Mouse (Mus musculus) limb, embryonic 10.5 days (tissue): ENCODE data around the gene Klb. TPM values are rescaled to one million over a fixed set of nuclear protein-coding genes. Genes with fewer than 3 reads are reported as not detected.

ENCODE experiments used
- DNase-seq: peaks from one replicate; pipeline ENCODE4 v3.0.0-alpha.2; 2017; ENCODE audit warnings: low spot score
- H3K27ac ChIP-seq: fragments of 300-500 bp; sonication (generic); 2 replicates; pipeline ENCODE4 v1.5.1; 2016; ENCODE audit warnings: mild to moderate bottlenecking
- H3K27me3 ChIP-seq: fragments of 300-500 bp; sonication (generic); 2 replicates; pipeline ENCODE4 v1.6.1; 2016; ENCODE audit warnings: low read depth, mild to moderate bottlenecking; ENCODE audit not compliant: poor library complexity, severe bottlenecking
- H3K36me3 ChIP-seq: fragments of 300-500 bp; sonication (generic); 2 replicates; pipeline ENCODE4 v1.6.1; 2016; ENCODE audit warnings: mild to moderate bottlenecking, moderate library complexity
- H3K4me1 ChIP-seq: fragments of 300-500 bp; sonication (generic); 2 replicates; pipeline ENCODE4 v1.6.1; 2016
- H3K4me3 ChIP-seq: fragments of 300-500 bp; sonication (generic); 2 replicates; pipeline ENCODE4 v1.5.1; 2016; ENCODE audit warnings: mild to moderate bottlenecking, moderate library complexity
- H3K9me3 ChIP-seq: fragments of 300-500 bp; sonication (generic); replicated peaks from 2 replicates; pipeline ENCODE4 v1.6.1; 2016; ENCODE audit warnings: mild to moderate bottlenecking
- WGBS: fragments of 180-500 bp; shearing (Covaris S2); methylation state at CpG from one replicate; pipeline ENCODE4 v1.1.7; 2016; 5-methylcytosine and 5-hydroxymethylcytosine counted together
- polyA plus RNA-seq: library from polyadenylated mRNA; unstranded; fragments of >200 nt; fragmentation: Nextera tagmentation; extraction: Ambion mirVana; gene quantifications from 2 replicates; pipeline ENCODE4 v1.2.1, GENCODE M21; 2016

Gene Klb
- polyA plus RNA-seq, 1 experiment from 2014 or later = 0.08 TPM

DNA sequence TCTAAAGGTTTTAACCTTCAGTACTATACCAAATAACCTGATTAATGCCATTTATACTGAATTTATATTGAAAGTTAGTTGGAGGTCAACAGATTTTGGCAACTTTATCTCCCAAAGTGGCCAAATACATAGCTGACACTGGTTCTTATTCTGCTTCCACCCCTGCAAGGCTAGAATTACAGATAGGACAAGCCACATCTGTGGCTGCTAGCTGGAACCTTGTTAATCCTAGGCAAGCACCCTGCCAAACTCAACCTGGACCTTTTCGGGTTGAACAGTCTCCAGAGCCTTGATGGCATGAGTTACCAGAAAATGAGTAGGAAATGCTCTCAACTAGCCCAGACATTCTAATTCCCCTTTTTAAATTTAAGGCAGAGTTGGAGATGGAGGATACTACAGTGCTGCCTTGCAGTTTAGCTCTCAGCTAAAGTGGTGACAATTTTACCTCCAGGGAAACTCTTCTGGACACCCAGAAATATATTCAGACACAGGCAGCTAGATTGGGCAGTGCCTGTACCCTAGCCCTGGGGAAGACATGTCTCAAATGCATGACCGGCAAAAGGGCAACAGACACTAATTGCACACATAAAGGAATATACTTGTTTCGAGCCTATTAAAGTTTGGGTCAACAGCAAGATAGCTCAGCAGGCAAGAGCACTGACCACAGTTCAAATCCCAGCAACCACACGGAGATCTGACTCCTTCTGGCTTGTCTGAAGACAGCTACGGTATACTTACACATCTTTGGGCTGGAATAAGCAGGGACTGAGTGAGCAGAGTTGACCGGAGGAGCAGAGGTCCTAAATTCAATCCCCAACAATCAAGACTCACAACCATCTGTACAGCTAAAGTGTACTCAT is 39.1 kb downstream of the Klb start:
- WGBS = 77% methylated on average over 6 of the region's 6 CpGs
- Histone ChIP-seq H3K36me3 (peaks cover 39% of the 10 kb centered on the region), H3K4me1 (peaks cover 16% of the 10 kb centered on the region; the same call in 1 of the 2 replicates), H3K27me3 (no peaks in the 10 kb centered on the region), H3K4me3 (0 out of 2 replicates have a peak overlapping the region, but pooled peaks have one; percentile 6), H3K9me3 (no peaks in the 10 kb centered on the region), H3K27ac (no peak overlapping the region)
- no peak for DNase-seq

DNA sequence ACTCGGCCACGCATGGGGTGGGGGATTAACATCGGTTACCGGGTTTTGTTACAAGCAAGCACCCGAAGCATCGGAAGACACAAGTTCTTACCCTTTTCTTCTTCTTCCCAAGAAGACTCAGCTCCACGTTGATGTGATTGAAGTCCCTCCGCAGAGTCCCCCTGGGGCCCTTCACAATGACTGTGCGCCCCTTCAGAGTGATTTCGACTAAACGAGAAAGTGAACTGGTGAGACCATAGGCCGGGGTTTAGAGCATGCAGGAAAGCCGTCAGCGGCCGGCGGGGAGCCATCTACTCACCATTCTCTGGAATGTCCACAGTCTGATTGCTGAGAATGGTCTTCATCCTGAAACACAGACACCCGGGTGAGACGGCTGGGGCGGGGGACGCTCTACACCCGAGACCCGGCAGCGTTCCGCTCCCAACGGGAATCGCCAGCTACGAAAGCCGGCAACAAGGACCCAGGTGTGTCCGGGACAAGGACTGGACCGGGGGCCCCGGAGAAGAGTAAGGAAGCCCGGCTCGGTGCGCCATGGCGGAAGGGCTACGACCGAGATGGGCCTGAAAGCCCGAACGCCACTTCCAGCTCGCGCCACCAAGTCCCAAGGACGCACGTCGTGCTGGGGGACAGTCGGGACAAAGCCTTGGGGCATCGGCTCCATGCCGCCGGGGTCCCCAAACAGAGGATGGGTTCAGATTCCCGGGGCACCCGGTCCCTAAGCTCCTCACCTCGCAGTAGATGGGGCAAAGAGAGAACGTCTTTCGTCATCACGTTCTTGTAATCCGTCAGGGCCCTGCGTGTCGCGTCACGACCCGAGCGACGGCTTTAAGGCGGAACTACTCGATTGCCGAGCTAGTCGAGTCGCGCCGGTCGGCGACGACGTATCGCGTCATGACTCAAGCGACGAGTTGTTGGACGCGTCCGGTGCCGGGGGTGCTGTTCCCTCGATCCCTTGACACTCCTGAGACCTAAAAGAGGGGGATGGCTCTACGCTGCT is 42.8 kb downstream of the Klb start, which contains the start of the genes Rpl9 and Lias:
TSS of gene Rpl9 (minus strand) at position 797 of the 997 bp plus-strand sequence.
TSS of gene Lias (plus strand) at position 850 of the 997 bp plus-strand sequence.
- Histone ChIP-seq H3K4me3 (peak within 1 kb of the TSS; percentile 94), H3K27ac (peak within 1 kb of the TSS; percentile 99), H3K27me3 (no peaks in the 10 kb centered on the region), H3K36me3 (peaks cover 61% of the 10 kb centered on the region), H3K4me1 (peaks cover 16% of the 10 kb centered on the region; the same call in 1 of the 2 replicates), H3K9me3 (no peaks in the 10 kb centered on the region)
- DNase-seq = peak; percentile 98
- WGBS = under 1% methylated on average over 83 of the region's 83 CpGs

DNA sequence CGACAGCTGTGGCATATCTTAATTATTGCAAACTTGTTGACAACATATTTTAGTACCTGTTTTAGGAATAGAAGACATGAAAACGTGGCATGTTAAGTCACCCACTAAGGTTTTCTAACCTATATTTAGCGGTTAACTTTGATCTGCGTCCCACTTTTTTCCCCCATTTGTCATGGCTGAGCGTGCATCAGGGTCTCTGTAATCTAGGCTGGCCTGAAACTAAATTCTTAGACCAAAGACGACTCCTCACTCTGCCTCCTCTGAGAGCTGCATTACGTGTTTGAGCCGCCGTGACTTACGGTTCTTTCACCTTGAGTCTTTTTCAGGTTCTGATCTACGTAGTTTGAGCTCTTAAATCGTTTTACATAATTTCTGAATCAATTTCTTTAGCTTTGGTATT is 43.6 kb downstream of the Klb start:
- WGBS = 5% methylated on average over 12 of the region's 12 CpGs
- DNase-seq = no peak
- peak overlapping the region; percentile 99 for H3K27ac ChIP-seq

DNA sequence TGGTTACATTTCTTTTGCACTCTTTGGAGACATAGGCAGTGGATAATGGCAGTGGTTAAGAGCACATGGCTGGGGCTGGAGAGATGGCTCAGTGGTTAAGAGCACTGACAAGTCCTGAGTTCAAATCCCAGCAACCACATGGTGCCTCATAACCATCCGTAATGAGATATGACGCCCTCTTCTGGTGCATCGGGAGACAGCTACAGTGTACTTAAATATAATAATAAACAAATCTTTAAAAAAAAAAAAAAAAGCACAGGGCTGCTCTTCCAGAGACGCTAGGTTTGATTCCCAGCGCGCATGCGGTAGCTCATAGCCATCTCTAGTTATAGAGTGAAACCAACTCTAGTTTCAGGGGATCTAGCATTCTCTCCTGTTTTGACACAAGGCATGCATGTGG is 46.3 kb downstream of the Klb start:
- no peaks in the 10 kb centered on the region for H3K27me3 ChIP-seq
- no peak overlapping the region for H3K27ac ChIP-seq
- H3K9me3 ChIP-seq = no peaks in the 10 kb centered on the region
- H3K4me1 ChIP-seq = peaks cover 13% of the 10 kb centered on the region; the same call in 1 of the 2 replicates
- no peak for DNase-seq
- H3K36me3 ChIP-seq = peaks cover 67% of the 10 kb centered on the region
- no peak overlapping the region for H3K4me3 ChIP-seq
- WGBS = 92% methylated on average over 7 of the region's 7 CpGs

More for the DNA sequence above, 43.6 kb downstream of the Klb start:
- Histone ChIP-seq H3K36me3 (peaks cover 66% of the 10 kb centered on the region), H3K4me1 (peaks cover 16% of the 10 kb centered on the region; the same call in 1 of the 2 replicates), H3K4me3 (peak overlapping the region; percentile 94), H3K9me3 (no peaks in the 10 kb centered on the region), H3K27me3 (no peaks in the 10 kb centered on the region)

DNA sequence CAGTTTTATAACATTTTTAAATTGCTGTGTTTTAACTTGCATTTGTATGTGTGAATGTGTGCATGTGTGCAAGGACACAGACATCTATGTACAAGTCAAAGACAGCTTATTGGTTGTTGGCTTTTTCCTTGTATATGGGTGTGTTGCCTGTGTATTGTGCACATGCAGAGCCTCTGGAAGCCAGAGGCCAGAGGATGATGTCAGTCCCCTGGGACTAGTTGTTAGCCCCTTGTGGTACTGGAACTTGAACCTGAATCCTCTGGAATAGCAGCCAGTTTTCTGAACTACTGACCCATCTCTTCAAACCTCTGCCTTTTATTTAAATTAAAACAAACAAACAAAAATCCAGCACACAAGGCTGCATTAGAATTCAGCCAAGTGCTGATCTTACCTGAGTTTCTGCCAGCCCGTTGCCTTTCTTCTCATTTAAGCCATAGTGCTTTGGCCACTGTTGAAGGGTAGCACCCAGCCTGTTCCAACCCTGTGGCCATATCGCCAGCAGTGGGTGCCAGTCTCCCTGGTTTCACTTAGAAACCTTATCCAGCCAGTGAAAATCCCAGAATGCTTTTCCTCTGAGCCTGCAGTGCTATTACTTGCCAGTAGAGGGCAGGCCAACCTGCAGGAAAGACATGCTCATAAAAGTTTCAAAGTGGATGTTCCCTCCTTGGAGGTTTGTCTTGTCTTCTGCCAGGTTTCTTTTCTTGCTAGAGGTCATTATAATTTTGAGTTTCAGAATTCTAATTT is 53.3 kb downstream of the Klb start:
- 35% methylated on average over 2 of the region's 2 CpGs for WGBS
- no peak overlapping the region for H3K27ac ChIP-seq
- H3K4me1 ChIP-seq = no peaks in the 10 kb centered on the region
- H3K4me3 ChIP-seq = no peak overlapping the region
- H3K9me3 ChIP-seq = no peaks in the 10 kb centered on the region
- peak; percentile 76 for DNase-seq
- H3K27me3 ChIP-seq = no peaks in the 10 kb centered on the region
- H3K36me3 ChIP-seq = peaks cover 95% of the 10 kb centered on the region

DNA sequence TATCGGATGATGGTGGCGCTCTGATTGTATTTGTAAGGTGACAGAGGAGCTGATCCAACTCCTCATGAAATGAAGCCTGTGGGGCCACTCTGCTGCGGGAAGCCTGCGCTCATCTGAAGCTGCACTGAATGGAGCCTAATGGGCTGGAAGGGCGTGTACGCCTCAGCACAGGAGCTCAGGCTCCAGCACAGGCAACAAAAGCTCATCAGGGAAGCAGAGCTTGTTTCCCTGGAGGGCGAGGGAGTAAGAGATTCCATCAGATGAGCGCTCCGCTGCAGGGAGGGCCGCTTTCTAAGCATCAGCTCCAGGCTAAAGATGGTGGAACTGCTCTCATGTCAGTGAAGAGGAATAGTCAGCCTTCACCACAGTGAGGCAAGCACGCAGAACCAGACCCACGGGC is 59.9 kb downstream of the Klb start:
- no peaks in the 10 kb centered on the region for H3K27me3 ChIP-seq
- H3K9me3 ChIP-seq = no peaks in the 10 kb centered on the region
- no peaks in the 10 kb centered on the region for H3K4me1 ChIP-seq
- H3K27ac ChIP-seq = no peak overlapping the region
- no peak overlapping the region for H3K4me3 ChIP-seq
- H3K36me3 ChIP-seq = peaks cover 83% of the 10 kb centered on the region
- WGBS = 60% methylated on average over 12 of the region's 12 CpGs
- DNase-seq = no peak

DNA sequence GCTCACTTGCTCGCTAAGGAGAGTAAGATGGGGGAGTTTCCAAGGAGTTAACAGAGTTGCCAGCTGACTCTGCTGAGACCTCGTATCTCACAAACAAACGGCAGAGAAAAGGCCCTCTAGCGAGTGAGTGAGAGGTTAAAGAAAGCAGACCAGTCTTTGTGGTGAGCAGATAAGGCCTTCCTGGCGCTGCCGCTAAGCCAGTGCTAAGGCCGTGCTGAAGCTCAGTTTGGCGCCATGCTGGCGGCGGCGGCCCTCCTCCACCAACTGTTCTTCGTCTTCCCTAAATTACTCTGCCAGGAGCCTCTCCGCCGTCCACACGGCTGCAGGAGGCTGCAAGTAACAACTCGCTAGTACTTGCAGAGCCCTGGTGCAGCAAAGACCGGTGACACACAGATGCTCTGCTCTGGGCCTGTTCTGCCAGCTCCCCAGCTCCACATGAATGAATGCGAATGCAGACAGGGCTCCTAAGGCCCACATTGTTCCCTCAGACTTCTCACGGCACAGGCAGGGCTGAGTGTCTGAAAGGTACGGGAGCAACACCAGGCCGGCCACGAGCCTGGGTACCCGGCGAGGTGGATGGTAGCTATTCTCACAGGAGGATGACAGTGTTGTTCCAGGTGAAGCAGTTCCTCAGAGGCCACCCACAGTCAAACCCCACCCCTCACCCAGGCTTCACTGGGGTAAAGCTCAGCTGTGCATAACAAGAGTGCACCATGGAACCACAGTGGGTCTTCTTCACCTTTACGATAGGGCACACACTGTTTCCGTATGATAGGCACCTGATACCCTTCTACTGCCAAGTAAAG is 67.7 kb downstream of the Klb start:
- H3K36me3 ChIP-seq = peaks cover 63% of the 10 kb centered on the region
- peak overlapping the region; percentile 32 for H3K4me3 ChIP-seq

DNA sequence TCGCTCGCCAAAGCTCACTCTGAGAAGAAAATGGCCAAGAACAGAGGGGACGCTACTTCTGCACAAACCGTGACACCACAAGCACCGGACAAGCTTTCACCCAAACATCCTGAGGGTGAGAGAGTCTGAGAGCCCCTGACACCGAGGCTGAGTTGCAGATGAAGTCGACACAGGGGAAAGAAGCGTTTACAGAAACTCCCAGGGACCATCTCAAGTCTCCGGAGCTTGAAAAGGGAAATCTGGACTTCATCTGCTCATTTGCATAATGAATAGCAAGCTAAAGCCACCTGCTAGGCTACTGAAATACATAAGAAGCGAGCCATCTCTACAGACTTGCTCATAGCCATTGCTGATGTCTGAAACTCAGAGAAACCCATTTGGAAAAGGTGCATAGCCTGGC is 71.0 kb downstream of the Klb start:
- Histone ChIP-seq H3K36me3 (peaks cover 74% of the 10 kb centered on the region), H3K27me3 (no peaks in the 10 kb centered on the region)
- 89% methylated on average over 10 of the region's 10 CpGs for WGBS

More for the DNA sequence above, 67.7 kb downstream of the Klb start:
- Histone ChIP-seq H3K27me3 (no peaks in the 10 kb centered on the region), H3K9me3 (no peaks in the 10 kb centered on the region), H3K27ac (peak overlapping the region; percentile 92), H3K4me1 (peaks cover 15% of the 10 kb centered on the region)
- DNase-seq = peak; percentile 76
- 16% methylated on average over 26 of the region's 26 CpGs for WGBS

DNA sequence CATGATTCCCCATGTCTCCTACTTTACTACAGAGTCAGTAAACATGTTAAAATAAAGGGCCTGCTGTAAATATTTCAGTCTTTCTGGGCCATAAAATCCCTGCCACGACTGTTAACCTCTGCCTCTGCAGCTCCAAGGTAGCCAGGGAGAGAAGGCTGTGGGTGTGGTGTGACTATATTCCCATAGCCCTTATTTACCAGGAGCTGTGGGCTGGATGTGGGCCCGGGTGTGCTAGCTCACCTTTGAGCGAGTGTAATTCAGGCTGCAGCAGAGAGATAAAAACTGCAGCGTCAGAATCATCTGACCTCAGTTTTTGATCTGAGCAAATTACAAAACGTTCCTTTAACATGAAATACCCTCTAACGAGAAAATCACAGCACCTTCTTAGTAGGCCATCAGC is 72.7 kb downstream of the Klb start:
- Histone ChIP-seq H3K27ac (no peak overlapping the region), H3K27me3 (no peaks in the 10 kb centered on the region), H3K36me3 (peaks cover 82% of the 10 kb centered on the region), H3K4me1 (peaks cover 7% of the 10 kb centered on the region), H3K4me3 (no peak overlapping the region), H3K9me3 (no peaks in the 10 kb centered on the region)
- 64% methylated on average over 6 of the region's 6 CpGs for WGBS
- DNase-seq = no peak

More for the DNA sequence above, 71.0 kb downstream of the Klb start:
- Histone ChIP-seq H3K4me3 (no peak overlapping the region), H3K27ac (no peak overlapping the region), H3K9me3 (no peaks in the 10 kb centered on the region), H3K4me1 (peaks cover 15% of the 10 kb centered on the region)
- no peak for DNase-seq

DNA sequence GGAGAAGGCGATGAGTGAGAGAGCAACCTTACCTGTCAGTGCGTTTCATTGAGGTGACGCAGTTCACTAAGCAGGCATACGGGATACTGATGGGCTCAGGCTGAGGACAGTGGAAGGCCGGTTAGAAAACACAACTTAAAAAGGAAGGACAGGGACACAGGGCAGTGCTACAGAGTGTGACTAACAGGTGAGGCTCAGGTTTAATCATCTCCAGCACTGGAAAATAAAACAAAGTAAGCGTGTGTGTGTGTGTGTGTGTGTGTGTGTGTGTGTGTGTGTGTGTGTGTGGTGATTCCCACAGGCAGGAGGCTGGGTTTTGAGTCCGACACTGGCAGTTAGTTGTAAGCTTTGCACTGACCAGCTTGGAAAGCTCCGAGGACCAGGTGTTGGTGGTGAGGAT is 74.7 kb downstream of the Klb start:
- WGBS = 93% methylated on average over 8 of the region's 8 CpGs
- H3K4me3 ChIP-seq = no peak overlapping the region
- H3K36me3 ChIP-seq = peaks cover 78% of the 10 kb centered on the region
- no peaks in the 10 kb centered on the region for H3K9me3 ChIP-seq
- no peaks in the 10 kb centered on the region for H3K4me1 ChIP-seq
- no peaks in the 10 kb centered on the region for H3K27me3 ChIP-seq
- no peak for DNase-seq
- no peak overlapping the region for H3K27ac ChIP-seq

DNA sequence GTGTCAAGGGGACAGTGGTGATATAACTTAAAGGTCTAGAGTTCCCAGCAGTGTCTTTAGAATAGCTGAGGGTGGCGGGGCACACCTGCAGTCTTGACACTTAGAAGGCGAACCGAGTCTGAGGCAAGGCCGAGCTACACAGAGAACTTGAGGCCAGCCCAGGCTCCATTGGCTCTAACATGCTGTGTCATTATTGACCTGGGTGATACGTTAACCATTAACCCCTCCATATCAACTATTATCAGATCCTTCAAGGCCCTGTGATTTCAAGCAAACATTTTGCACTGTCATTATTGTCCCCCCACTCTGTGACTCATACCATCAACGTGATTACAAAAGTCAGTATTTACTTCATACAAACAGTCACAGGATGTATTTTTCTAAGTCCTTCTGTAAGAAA is 76.1 kb downstream of the Klb start:
- Histone ChIP-seq H3K36me3 (peaks cover 67% of the 10 kb centered on the region), H3K27me3 (no peaks in the 10 kb centered on the region), H3K9me3 (no peaks in the 10 kb centered on the region), H3K4me3 (no peak overlapping the region), H3K27ac (no peak overlapping the region), H3K4me1 (no peaks in the 10 kb centered on the region)
- WGBS = 93% methylated on average over 6 of the region's 6 CpGs
- DNase-seq = no peak
